ENCODE assay signal across 15 mouse cellular contexts in the genomic region with DNA sequence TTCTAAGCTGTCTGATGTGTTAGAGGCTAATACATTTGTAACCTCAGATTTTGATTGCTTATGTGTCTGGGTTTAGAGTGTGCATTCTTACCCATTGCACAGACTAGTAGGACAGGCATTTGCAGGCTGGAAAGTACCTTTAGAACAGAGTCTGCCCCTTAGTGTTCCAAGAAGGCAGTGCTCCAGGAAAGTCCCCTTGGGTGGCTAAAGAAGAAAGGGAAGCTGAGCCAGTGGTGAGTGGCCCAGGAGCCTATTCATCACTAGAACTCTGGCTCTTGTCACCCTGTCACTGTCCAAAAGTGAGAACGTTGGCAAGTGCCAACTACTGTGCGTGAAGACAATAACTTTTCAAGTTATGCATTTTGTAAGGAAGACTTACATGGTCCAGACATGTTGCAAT. TPM values are rescaled to one million over a fixed set of nuclear protein-coding genes. Genes with fewer than 3 reads are reported as not detected.
A peak's percentile ranks its signal among the peaks of the same experiment; 100 is the strongest.
DNase-seq lines count a peak whose midpoint lies in the region; ATAC-seq and TF ChIP-seq lines count a peak whose summit lies in the region.
"Had no signal": no experiment of that assay in that cellular context is flagged by ENCODE, and none has a peak within 500 bp of the region (broad histone marks: within the 10 kb centered on the region; RNA-seq: fewer than 3 reads in every experiment).

No protein-coding gene starts in this region.

- 63% methylated on average over 2 of the region's 2 CpGs for WGBS in intestine, postnatal 0 days
- WGBS in intestine, embryonic 16.5 days, result 61% methylated on average over 2 of the region's 2 CpGs
- WGBS in midbrain, embryonic 11.5 days, result 89% methylated on average over 2 of the region's 2 CpGs

- ATAC-seq in intestine, postnatal 0 days, result no peak
- ATAC-seq in intestine, embryonic 16.5 days, result no peak
- ATAC-seq in midbrain, embryonic 11.5 days (ENCODE audit: low FRiP score), result no peak

- no peaks in the 10 kb centered on the region for H3K9me3 ChIP-seq in intestine, postnatal 0 days (ENCODE audit: control insufficient read depth)
- H3K9me3 ChIP-seq in intestine, embryonic 16.5 days (ENCODE audit: control insufficient read depth, low read length), result no peaks in the 10 kb centered on the region
- H3K9me3 ChIP-seq in midbrain, embryonic 11.5 days (ENCODE audit: control insufficient read depth, low read length), result no peaks in the 10 kb centered on the region

- DNase-seq in B cell, adult 2 months, result peak; percentile 31 to 38
- peak; percentile 13 for DNase-seq in T-cell, adult 2 months (ENCODE audit: low spot score)
- DNase-seq in naive thymus-derived CD4-positive, alpha-beta T cell, adult 2 months (ENCODE audit: low read depth), result peak; percentile 46
- DNase-seq in midbrain, embryonic 11.5 days (ENCODE audit: low spot score, missing footprints), result no peak
- no peak for DNase-seq in lung, postnatal 25 days (ENCODE audit: low spot score)
- DNase-seq: adrenal gland, postnatal 10 days; cerebellum, postnatal 14 days; gastrocnemius, postnatal 36 days; heart, postnatal 36 days; kidney, postnatal 10 days had no signal

- no peak overlapping the region for H3K4me3 ChIP-seq in intestine, postnatal 0 days (ENCODE audit: low read depth, low read length)
- H3K4me3 ChIP-seq in intestine, embryonic 16.5 days (ENCODE audit: low read length), result no peak overlapping the region
- H3K4me3 ChIP-seq in midbrain, embryonic 11.5 days (ENCODE audit: low read depth, low read length), result no peak overlapping the region
- H3K4me3 ChIP-seq: myocyte had no signal

- H3K36me3 ChIP-seq in intestine, postnatal 0 days (ENCODE audit: control insufficient read depth, insufficient read depth), result no peaks in the 10 kb centered on the region
- no peaks in the 10 kb centered on the region for H3K36me3 ChIP-seq in intestine, embryonic 16.5 days (ENCODE audit: control insufficient read depth, insufficient read depth, low read length)
- no peaks in the 10 kb centered on the region for H3K36me3 ChIP-seq in midbrain, embryonic 11.5 days (ENCODE audit: control insufficient read depth, insufficient read depth, low read length)

- no peak overlapping the region for H3K9ac ChIP-seq in intestine, postnatal 0 days (ENCODE audit: low read depth, low read length)
- no peak overlapping the region for H3K9ac ChIP-seq in intestine, embryonic 16.5 days (ENCODE audit: low read depth, low read length)
- H3K9ac ChIP-seq in midbrain, embryonic 11.5 days (ENCODE audit: low read length), result no peak overlapping the region
- H3K9ac ChIP-seq: liver, embryonic 14.5 days had no signal

- no peak overlapping the region for H3K4me2 ChIP-seq in intestine, postnatal 0 days (replicated peaks; ENCODE audit: low read depth)
- H3K4me2 ChIP-seq in intestine, embryonic 16.5 days (ENCODE audit: low read depth, low read length), result no peak overlapping the region
- no peak overlapping the region for H3K4me2 ChIP-seq in midbrain, embryonic 11.5 days

- TF ChIP-seq CTCF in intestine, postnatal 0 days (IDR thresholded peaks at IDR 0.05; ENCODE audit: low read depth), result peak; percentile 8; the same call in 1 of the 2 replicates

- H3K27ac ChIP-seq in intestine, postnatal 0 days (ENCODE audit: low read depth, low read length), result no peak overlapping the region
- H3K27ac ChIP-seq in intestine, embryonic 16.5 days (ENCODE audit: low read length), result no peak overlapping the region
- no peak overlapping the region for H3K27ac ChIP-seq in midbrain, embryonic 11.5 days (ENCODE audit: low read depth, low read length)
- H3K27ac ChIP-seq: liver, embryonic 14.5 days had no signal

- no peaks in the 10 kb centered on the region; the same call in 1 of the 2 replicates for H3K4me1 ChIP-seq in intestine, postnatal 0 days (replicated peaks; ENCODE audit: control insufficient read depth, insufficient read depth, low read length)
- peaks cover 3% of the 10 kb centered on the region; the same call in 1 of the 2 replicates for H3K4me1 ChIP-seq in intestine, embryonic 16.5 days (ENCODE audit: control insufficient read depth, insufficient read depth, low read length)
- no peaks in the 10 kb centered on the region for H3K4me1 ChIP-seq in midbrain, embryonic 11.5 days (ENCODE audit: control insufficient read depth, insufficient read depth, low read length)

- no peaks in the 10 kb centered on the region for H3K27me3 ChIP-seq in intestine, postnatal 0 days (replicated peaks; ENCODE audit: control insufficient read depth, insufficient read depth, low read length)
- no peaks in the 10 kb centered on the region for H3K27me3 ChIP-seq in intestine, embryonic 16.5 days (replicated peaks; ENCODE audit: control insufficient read depth, insufficient read depth, low read length)
- H3K27me3 ChIP-seq in midbrain, embryonic 11.5 days (ENCODE audit: control insufficient read depth, insufficient read depth, low read length), result no peaks in the 10 kb centered on the region

RNA-seq across cellular contexts. Expression of gene Pdcd1lg2, which starts 7.2 kb away (rescaled TPM):
- 0.17 TPM in 1 of 2 replicates, not detected in the other for polyA plus RNA-seq in intestine, postnatal 0 days (2015; fragmentation: Nextera tagmentation; extraction: Ambion mirVana)
- 0.11 and 0.17 TPM in 2 replicates for polyA plus RNA-seq in intestine, embryonic 16.5 days (2015; fragmentation: Nextera tagmentation; extraction: Ambion mirVana)
- not detected in 2 replicates for polyA plus RNA-seq in midbrain, embryonic 11.5 days (2014; fragmentation: Nextera tagmentation; extraction: Ambion mirVana)
- polyA plus RNA-seq: embryonic facial prominence, embryonic 11.5 days; myocyte had no signal

RNA-seq across cellular contexts. Expression of gene Cd274, which starts 50.6 kb away (rescaled TPM):
- polyA plus RNA-seq in intestine, postnatal 0 days (2015; fragmentation: Nextera tagmentation; extraction: Ambion mirVana), result 0.30 TPM in 2 replicates
- polyA plus RNA-seq in intestine, embryonic 16.5 days (2015; fragmentation: Nextera tagmentation; extraction: Ambion mirVana), result 0.51 and 0.64 TPM in 2 replicates
- 0.34 and 0.77 TPM in 2 replicates for polyA plus RNA-seq in midbrain, embryonic 11.5 days (2014; fragmentation: Nextera tagmentation; extraction: Ambion mirVana)

RNA-seq across cellular contexts. Expression of gene Plgrkt, which starts 50.7 kb away (rescaled TPM):
- 147 TPM in 2 replicates for polyA plus RNA-seq in intestine, postnatal 0 days (2015; fragmentation: Nextera tagmentation; extraction: Ambion mirVana)
- polyA plus RNA-seq in intestine, embryonic 16.5 days (2015; fragmentation: Nextera tagmentation; extraction: Ambion mirVana), result 237 and 261 TPM in 2 replicates
- polyA plus RNA-seq in midbrain, embryonic 11.5 days (2014; fragmentation: Nextera tagmentation; extraction: Ambion mirVana), result 60.4 and 68.1 TPM in 2 replicates

Comparison
In these comparisons a context has a peak if more than half of its experiments do, and no peak if none do; other contexts are left out.
1. DNase-seq: peak in B cell, adult 2 months (2 of 2), T-cell, adult 2 months (single experiment) and naive thymus-derived CD4-positive, alpha-beta T cell, adult 2 months (single experiment); none in midbrain, embryonic 11.5 days (single experiment) and lung, postnatal 25 days (single experiment).